Mouse (Mus musculus) embryonic facial prominence, embryonic 13.5 days (tissue): ENCODE results near the gene Wdr17. TPM values are rescaled to one million over a fixed set of nuclear protein-coding genes. Genes with fewer than 3 reads are reported as not detected.

Experiments used
- ATAC-seq: fragments of 200-750 bp; cut with Nextera tagmentation; 2 replicates; pipeline ENCODE4 v1.8.0; 2017; ENCODE audit warnings: low read depth; ENCODE audit not compliant: insufficient number of reproducible peaks, insufficient read depth, low FRiP score, low TSS enrichment
- H3K27ac ChIP-seq: fragments of 300-500 bp; sonication (generic); 2 replicates; pipeline ENCODE4 v1.5.1; 2015; ENCODE audit warnings: moderate library complexity, mild to moderate bottlenecking, inconsistent platforms
- H3K27me3 ChIP-seq: fragments of 300-500 bp; sonication (generic); 2 replicates; pipeline ENCODE4 v1.6.1; 2015; ENCODE audit warnings: mild to moderate bottlenecking, inconsistent platforms
- H3K36me3 ChIP-seq: fragments of 300-500 bp; sonication (generic); 2 replicates; pipeline ENCODE4 v1.6.1; 2015; ENCODE audit warnings: mild to moderate bottlenecking, inconsistent platforms
- H3K4me1 ChIP-seq: fragments of 300-500 bp; sonication (generic); 2 replicates; pipeline ENCODE4 v1.6.1; 2015; ENCODE audit warnings: inconsistent platforms
- H3K4me2 ChIP-seq: fragments of 300-500 bp; sonication (generic); 2 replicates; pipeline ENCODE4 v1.6.1; 2015; ENCODE audit warnings: moderate library complexity, mild to moderate bottlenecking, inconsistent platforms
- H3K4me3 ChIP-seq: fragments of 300-500 bp; sonication (generic); 2 replicates; pipeline ENCODE4 v1.5.1; 2015; ENCODE audit warnings: mild to moderate bottlenecking, inconsistent platforms
- H3K9ac ChIP-seq: fragments of 300-500 bp; sonication (generic); 2 replicates; pipeline ENCODE4 v1.6.1; 2015; ENCODE audit warnings: mild to moderate bottlenecking, inconsistent platforms
- H3K9me3 ChIP-seq: fragments of 300-500 bp; sonication (generic); 2 replicates; pipeline ENCODE4 v1.6.1; 2016; ENCODE audit warnings: inconsistent platforms
- WGBS: fragments of 180-500 bp; shearing (Covaris S2); methylation state at CpG from one replicate; pipeline ENCODE4 v1.1.7; 2015; ENCODE audit warnings: mixed read lengths; 5-methylcytosine and 5-hydroxymethylcytosine counted together
- polyA plus RNA-seq: library from polyadenylated mRNA; unstranded; fragments of >200 nt; fragmentation: Nextera tagmentation; extraction: Ambion mirVana; gene quantifications from 2 replicates; pipeline ENCODE4 v1.2.1, GENCODE M21; 2015

The Wdr17 gene
- polyA plus RNA-seq, 1 experiment from 2014 or later, result 1.2 TPM

DNA sequence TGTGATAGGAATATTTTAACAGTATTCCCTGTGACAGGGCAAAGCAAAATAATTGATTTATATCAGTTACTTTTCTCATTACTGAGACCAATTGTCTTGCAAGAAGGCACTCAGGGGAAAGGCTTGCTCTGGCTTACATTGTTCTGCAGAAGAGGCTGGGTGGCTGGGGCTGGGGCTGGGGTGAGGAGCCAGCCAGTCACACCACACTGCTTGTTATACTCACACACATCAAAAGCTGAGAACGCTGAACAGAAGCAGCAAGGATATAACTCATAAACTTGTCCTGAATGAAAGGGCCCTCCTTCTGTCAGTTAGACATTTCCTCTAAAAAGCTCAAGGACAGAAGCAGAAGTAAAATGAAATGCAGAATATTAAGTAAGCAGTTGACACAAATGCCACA lies 304.1 kb downstream of the Wdr17 start:
- Histone ChIP-seq H3K4me1 (no peaks in the 10 kb centered on the region), H3K27me3 (peaks cover 6% of the 10 kb centered on the region; the same call in 1 of the 2 replicates), H3K4me3 (no peak overlapping the region), H3K36me3 (no peaks in the 10 kb centered on the region), H3K27ac (no peak overlapping the region), H3K4me2 (no peak overlapping the region), H3K9ac (no peak overlapping the region), H3K9me3 (no peaks in the 10 kb centered on the region)
- ATAC-seq, result no peak
- WGBS, result 61% methylated on average over 1 of the region's 1 CpGs

DNA sequence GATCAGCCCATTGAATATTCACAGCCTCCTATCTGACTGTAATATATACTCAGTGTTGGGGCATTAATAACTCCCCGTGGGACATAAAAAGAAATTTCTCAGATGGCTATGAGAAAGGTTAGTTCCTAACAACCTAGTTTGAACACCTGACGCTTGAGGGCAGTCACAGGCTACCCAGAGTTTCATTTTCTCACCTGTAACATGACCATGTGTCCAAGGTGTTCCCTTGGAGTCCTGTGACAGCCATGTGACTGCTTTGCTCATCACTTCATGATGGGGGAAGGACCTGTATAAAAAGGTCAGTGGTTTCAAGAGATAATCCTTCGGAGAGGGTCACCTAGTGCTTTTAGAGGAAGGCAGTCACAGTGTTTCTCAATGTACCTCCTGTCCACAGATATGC lies 305.5 kb downstream of the Wdr17 start:
- no peaks in the 10 kb centered on the region for H3K36me3 ChIP-seq
- no peak for ATAC-seq
- no peaks in the 10 kb centered on the region for H3K9me3 ChIP-seq
- H3K4me1 ChIP-seq, result no peaks in the 10 kb centered on the region
- peaks cover 11% of the 10 kb centered on the region; the same call in 1 of the 2 replicates for H3K27me3 ChIP-seq
- no peak overlapping the region for H3K9ac ChIP-seq
- WGBS, result 91% methylated on average over 3 of the region's 3 CpGs
- H3K4me2 ChIP-seq, result no peak overlapping the region
- H3K4me3 ChIP-seq, result no peak overlapping the region
- no peak overlapping the region for H3K27ac ChIP-seq

Other genes with a start within 250 kb of the Wdr17 start
- gene Gpm6a, start 67.7 kb upstream of the Wdr17 start, polyA plus RNA-seq, result 21.7 and 34.6 TPM in 2 replicates